Mouse (Mus musculus): ENCODE results near the gene Dnajc12.
"Not testable (repeated sequence)": the region's sequence is repeated elsewhere in the genome, so short reads cannot be mapped to it uniquely, and the experiment has no call there.

Gene Dnajc12

GRCm38 (mm10) chr10:63385897-63386296 lies 3.7 kb downstream of the Dnajc12 start:
- in situ Hi-C loops (cut with MboI, MseI): not testable (repeated sequence)

- in situ Hi-C loops (cut with MboI, MseI): no loop called here
These were observed 4.2 kb downstream of the Dnajc12 start for GRCm38 (mm10) chr10:63386444-63386843.

- in situ Hi-C loops (cut with MboI, MseI): no loop called here
These were observed 4.7 kb downstream of the Dnajc12 start for GRCm38 (mm10) chr10:63386991-63387390.

GRCm38 (mm10) chr10:63388948-63389347 lies 6.7 kb downstream of the Dnajc12 start:
- in situ Hi-C loops (cut with MboI, MseI): no loop called here

DNA sequence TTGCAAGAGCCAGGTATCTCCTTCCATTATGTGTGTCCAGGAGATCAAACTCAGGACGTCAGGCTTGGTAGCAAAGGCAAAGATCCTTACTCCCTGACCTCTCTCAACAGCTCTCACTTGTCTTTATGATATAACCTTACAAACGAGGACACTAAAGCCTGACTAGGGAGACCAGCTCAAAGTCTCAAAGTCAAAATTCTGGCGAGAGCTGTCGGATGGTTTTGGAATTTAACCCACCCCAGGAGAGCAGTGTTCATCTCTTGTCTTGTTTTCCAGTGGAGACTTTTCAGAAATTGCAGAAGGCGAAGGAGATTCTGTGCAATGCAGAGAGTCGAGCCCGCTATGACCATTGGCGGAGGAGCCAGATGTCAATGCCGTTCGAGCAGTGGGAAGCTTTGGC lies 14.7 kb downstream of the Dnajc12 start:
- in situ Hi-C loops (cut with MboI, MseI): no loop called here

GRCm38 (mm10) chr10:63402731-63403504 lies 20.7 kb downstream of the Dnajc12 start:
- in situ Hi-C loops (cut with MboI, MseI): no loop called here

DNA sequence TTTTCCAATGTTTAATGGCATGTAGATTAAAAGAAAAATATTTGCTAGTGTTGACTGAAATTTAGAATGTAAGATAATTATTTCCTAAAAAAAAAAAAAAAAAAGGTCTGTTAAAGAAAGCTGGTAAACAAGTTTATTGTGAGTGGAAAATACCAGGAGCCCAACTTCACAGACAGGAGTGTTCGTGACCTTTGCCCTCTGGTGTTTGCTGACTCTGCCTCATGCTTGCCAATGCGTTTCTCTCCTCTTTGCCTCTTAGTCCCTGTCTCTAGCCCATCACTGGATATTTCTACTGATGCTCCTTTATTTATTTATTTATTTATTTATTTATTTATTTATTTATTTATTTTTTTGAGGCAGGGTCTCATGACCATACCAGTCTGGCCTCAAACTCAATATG lies 21.4 kb downstream of the Dnajc12 start:
- in situ Hi-C loops (cut with MboI, MseI): no loop called here

GRCm38 (mm10) chr10:63410162-63410956 lies 28.1 kb downstream of the Dnajc12 start:
- in situ Hi-C loops (cut with MboI, MseI): no loop called here

DNA sequence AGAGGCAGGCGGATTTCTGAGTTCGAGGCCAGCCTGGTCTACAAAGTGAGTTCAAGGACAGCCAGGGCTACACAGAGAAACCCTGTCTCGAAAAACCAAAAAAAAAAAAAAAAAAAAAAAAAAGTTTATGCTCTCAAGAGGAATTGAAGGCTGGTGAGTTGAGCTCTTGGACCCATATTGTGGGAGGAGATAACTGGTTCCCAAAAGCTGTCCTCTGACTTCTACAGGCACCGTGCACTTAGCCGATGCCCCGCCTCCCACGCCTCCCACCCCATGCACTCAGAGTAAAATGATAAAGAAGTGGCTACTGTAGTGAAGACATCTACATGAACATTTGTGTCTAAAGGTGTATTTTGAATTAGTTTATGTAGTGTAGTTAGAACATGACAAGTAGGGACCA lies 29.4 kb downstream of the Dnajc12 start:
- in situ Hi-C loops (cut with MboI, MseI): not testable (repeated sequence)

DNA sequence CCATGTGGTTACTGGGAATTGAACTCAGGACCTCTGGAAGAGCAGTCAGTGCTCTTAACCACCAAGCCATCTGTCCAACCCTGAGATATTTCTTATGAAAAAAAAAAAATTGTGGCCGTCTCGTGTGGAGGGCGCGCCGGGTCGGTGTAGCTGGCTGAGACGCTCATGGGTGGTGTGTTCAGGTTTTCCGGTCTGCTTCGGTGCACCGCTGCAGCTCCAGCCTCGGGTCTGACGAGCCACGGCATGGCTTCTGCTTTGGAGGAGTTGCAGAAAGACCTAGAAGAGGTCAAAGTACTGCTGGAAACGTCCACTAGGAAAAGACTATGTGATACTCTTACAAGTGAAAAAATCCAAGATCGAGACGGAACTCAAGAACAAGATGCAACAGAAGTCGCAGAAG lies 30.5 kb downstream of the Dnajc12 start:
- in situ Hi-C loops (cut with MboI, MseI): no loop called here

GRCm38 (mm10) chr10:63415287-63415686 lies 33.0 kb downstream of the Dnajc12 start:
- in situ Hi-C loops (cut with MboI, MseI): no loop called here

DNA sequence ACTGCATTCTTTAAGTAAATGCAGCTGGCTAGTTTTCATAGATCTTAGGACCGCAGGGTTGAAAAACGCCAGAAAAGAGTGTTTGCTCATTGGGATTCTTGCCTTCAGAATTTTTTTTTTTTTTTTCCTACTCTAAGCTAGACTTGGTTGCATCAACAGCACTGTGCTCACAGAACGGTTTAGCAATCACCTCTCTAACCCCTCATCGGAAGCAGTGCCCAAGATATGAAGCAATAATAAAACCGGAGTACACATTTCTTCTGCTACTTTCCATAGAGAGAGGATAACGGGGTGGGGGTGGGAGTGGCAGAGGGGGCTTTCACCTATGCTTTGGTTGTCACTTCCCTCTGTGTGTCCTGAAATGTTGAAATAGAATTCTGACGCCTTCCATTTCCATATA lies 33.6 kb downstream of the Dnajc12 start:
- in situ Hi-C loops (cut with MboI, MseI): no loop called here

- in situ Hi-C loops (cut with MboI, MseI): no loop called here
These were observed 34.8 kb downstream of the Dnajc12 start for GRCm38 (mm10) chr10:63417061-63417460.

DNA sequence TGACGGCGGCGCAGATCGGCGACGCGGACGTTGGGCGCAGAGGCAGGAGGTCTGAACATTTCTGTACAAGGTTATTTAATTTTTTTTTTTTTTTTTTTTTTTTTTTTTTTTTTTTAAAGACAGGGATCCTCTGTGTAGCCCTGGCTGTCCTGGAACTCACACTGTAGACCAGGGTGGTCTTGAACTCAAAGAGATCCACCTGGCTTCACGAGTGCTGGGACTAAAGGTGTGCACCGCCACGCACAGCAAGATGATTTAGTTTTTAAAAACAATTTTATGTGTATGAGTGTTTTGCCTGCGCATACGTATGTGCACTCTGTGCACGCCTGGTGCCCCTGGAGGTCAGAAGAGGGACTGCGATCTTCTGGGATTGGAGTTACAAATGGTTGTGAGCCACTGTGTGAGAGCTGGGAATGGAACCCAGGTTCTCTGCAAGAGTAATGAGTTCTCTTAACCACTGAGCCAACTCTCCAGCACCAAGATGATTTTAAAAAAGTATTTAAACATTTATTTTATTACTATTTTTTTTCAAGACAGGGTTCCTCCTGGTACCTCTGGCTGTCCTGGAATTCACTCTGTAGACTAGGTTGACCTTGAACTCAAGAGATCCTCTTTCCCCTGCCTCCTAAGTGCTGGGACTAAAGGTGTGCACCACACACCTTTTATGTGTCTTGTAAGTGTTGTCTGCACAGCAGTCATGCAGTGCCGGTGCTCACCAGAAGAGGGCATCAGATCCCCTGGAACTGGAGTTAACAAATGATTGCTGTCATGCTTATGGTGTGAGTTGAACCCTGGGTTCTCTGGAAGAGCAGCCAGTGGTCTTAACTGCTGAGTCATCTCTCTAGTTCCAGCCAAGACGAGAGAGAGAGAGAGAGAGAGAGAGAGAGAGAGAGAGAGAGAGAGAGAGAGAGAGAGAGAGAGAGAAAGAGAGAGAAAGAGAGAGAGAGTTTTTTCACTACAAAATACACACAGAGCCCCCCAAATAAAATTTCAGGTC lies 39.8 kb downstream of the Dnajc12 start, which contains the start of gene Gm7075:
Gene Gm7075 (minus strand): TSS at position 51 of the 997 bp plus-strand sequence.
- in situ Hi-C loops (cut with MboI, MseI): loop anchor here in 1 of 2 experiments (5.0 kb wide), 1 partner anchor 85 kb away; no protein-coding TSS in a partner anchor

GRCm38 (mm10) chr10:63422736-63422992 lies 40.4 kb downstream of the Dnajc12 start:
- in situ Hi-C loops (cut with MboI, MseI): loop anchor here in 1 of 2 experiments (5.0 kb wide), 1 partner anchor 85 kb away; no protein-coding TSS in a partner anchor

DNA sequence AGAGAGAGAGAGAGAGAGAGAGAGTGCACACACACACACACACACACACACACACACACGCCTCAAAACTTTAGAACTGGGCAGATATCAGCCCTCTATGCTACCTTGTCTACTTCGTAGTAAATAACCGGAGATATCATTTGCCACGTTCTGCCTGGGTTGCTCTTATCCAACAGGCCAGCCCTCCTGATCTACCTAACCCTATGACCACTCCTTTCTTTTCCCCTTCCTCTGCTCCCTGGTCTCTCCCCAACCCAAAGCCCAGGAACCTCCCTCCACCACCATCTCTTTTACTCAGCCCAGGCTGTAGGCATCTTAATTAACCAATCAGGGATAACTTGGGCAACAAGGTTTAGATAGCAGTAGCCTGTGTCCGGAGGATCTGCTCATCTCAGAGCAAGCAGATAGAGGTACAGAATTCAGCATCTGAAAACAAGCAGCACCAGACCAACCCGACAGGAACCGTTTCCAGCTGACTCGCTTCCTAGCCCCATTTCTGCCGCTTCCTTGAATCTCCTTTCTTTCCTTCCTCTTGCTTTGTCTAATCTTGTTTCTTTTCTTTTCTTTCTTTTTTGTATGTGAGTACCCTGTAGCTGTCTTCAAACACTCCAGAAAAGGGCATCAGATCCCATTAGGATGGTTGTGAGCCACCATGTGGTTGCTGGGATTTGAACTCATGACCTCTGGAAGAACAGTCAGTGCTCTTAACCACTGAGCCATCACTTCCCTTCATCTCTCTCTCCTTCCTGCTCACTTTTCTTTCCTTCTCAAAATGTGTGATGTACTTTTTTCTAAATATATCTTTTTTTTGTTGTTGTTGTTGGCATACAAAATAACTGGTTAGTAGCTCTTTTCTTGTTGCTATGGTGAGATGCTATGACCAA lies 41.6 kb downstream of the Dnajc12 start:
- in situ Hi-C loops (cut with MboI, MseI): loop anchor here in 1 of 2 experiments (5.0 kb wide), 1 partner anchor 87 kb away; no protein-coding TSS in a partner anchor

- in situ Hi-C loops (cut with MboI, MseI): loop anchor here in 1 of 2 experiments (5.0 kb wide), 1 partner anchor 87 kb away; no protein-coding TSS in a partner anchor
These were observed 42.2 kb downstream of the Dnajc12 start for GRCm38 (mm10) chr10:63424475-63424814.

DNA sequence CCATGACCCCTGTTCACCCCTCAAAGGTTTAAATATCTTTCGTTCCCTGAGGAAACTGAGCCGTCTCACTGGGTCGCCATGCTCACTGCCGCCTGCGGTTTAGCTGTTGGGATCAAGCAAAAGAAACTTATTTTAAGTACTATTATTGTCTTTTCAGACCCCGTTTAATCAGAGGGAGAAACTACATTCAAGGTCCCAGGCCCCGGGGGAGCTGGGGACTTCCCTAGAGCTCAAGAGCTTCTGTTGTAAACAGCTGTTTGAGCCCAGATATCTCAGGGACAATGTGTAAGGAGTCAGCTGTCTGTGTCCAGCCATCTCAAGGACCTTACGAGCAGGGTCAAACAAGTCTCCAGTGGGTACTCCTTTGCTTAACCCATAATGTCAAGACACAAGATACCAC lies 44.9 kb downstream of the Dnajc12 start:
- in situ Hi-C loops (cut with MboI, MseI): no loop called here

DNA sequence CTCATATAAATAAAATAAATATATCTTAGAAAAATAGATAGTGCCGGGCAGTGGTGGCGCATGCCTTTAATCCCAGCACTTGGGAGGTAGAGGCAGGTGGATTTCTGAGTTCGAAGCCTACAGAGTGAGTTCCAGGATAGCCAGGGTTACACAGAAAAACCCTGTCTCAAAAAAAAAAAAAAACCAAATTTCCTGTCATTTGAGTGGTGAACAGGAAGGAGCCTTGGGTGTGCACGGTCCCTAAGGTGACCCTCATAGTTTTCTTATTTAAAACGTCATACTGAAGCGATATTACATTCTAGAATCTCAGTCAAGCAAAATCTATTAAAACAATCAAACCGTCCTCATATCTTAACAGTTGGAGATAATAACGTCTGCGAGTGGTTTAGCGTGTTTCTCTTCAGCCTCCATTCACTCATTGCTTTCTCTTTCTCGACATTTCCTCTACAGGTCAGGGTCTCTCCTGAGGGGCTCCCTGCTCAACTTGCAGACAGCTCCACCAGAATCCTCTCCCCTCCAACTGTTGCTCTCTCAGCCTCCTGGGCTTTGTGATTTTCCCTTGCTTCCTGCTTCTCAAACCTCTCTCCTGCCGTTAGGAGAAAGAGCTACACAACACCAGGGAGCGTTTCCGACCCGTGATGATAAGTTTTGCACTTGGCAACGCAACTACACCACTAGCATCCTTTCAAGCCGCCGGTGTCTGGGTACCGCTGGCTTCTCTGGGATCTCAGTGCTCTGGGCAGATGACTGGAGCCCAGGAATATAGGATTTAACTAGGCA lies 46.2 kb downstream of the Dnajc12 start:
- in situ Hi-C loops (cut with MboI, MseI): no loop called here

GRCm38 (mm10) chr10:63429023-63429340 lies 46.7 kb downstream of the Dnajc12 start:
- in situ Hi-C loops (cut with MboI, MseI): no loop called here

Measured in T-helper 17 cell (primary cell).